Mouse (Mus musculus) brain, embryonic 14.5 days (tissue): ENCODE measurements at regions not wholly inside any gene's neighbourhood (a gene's known extent, or its start where the extent isn't known, plus 50 kb on each side); places are given as distances from the start of the nearest gene placed in this dataset.

Experiments
- CTCF ChIP-seq: fragments of 200-500 bp; IDR thresholded peaks from 2 replicates; pipeline ENCODE4 v1.5.1; 2012; ENCODE audit warnings: inconsistent platforms, mild to moderate bottlenecking, moderate library complexity, borderline replicate concordance; ENCODE audit not compliant: insufficient read depth, insufficient read length; ENCODE audit errors: extremely low read depth
- POLR2A ChIP-seq: fragments of 200-500 bp; IDR thresholded peaks from 2 replicates; pipeline ENCODE4 v1.6.1; 2012; ENCODE audit warnings: mild to moderate bottlenecking, inconsistent platforms, borderline replicate concordance; ENCODE audit not compliant: poor library complexity, insufficient read depth, insufficient read length, severe bottlenecking; ENCODE audit errors: extremely low read depth

- no peak for TF ChIP-seq CTCF
- TF ChIP-seq POLR2A: no peak
These were observed 865.5 kb downstream of the Dnah5 start for GRCm38 (mm10) chr15:29069066-29069465.
